Mouse (Mus musculus) left cerebral cortex, adult 9 months (tissue): ENCODE measurements around the gene Slc35e4.
"Not testable (repeated sequence)": the region's sequence is repeated elsewhere in the genome, so short reads cannot be mapped to it uniquely, and the experiment has no call there.

Experiments used
- DNase-seq, 2 experiments: peaks; one replicate each; pipeline ENCODE4 v3.0.0; 2022; ENCODE audit warnings: low spot score in 2 of 2

Gene Slc35e4

GRCm38 (mm10) chr11:3913316-3914108, 952 bp downstream of the Slc35e4 start:
- DNase-seq: peak; percentile 89 to 96

- DNase-seq: no peak
Measured at GRCm38 (mm10) chr11:3912875-3913271, 1.6 kb downstream of the Slc35e4 start.

GRCm38 (mm10) chr11:3912100-3912874, 2.2 kb downstream of the Slc35e4 start:
- no peak for DNase-seq

GRCm38 (mm10) chr11:3911440-3911839, 3.0 kb downstream of the Slc35e4 start:
- DNase-seq: not testable (repeated sequence)

GRCm38 (mm10) chr11:3910513-3911310, 3.8 kb downstream of the Slc35e4 start:
- no peak for DNase-seq

- DNase-seq: no peak
Measured at GRCm38 (mm10) chr11:3909236-3909635, 5.2 kb downstream of the Slc35e4 start.

- no peak for DNase-seq
Measured at GRCm38 (mm10) chr11:3905446-3905845, 9.0 kb downstream of the Slc35e4 start.

- DNase-seq: no peak
Measured at GRCm38 (mm10) chr11:3904673-3905072, 9.8 kb downstream of the Slc35e4 start.

- peak in 1 of 2 experiments; percentile 56 for DNase-seq
Measured at GRCm38 (mm10) chr11:3903046-3903445, 11.4 kb downstream of the Slc35e4 start.

- DNase-seq: no peak
Measured at GRCm38 (mm10) chr11:3902516-3902915, 11.9 kb downstream of the Slc35e4 start.

GRCm38 (mm10) chr11:3900296-3900695, 14.2 kb downstream of the Slc35e4 start:
- DNase-seq: no peak

GRCm38 (mm10) chr11:3895933-3896332, 18.5 kb downstream of the Slc35e4 start:
- DNase-seq: no peak

- DNase-seq: no peak
Measured at GRCm38 (mm10) chr11:3895458-3895857, 19.0 kb downstream of the Slc35e4 start.

GRCm38 (mm10) chr11:3894406-3895281, 19.8 kb downstream of the Slc35e4 start, which contains the start of the genes 4921536K21Rik and Dusp18:
Gene 4921536K21Rik (minus strand): TSS chr11:3895098.
Gene Dusp18 (plus strand): TSS chr11:3895240.
- peak; percentile 92 to 97 for DNase-seq

- no peak for DNase-seq
Measured at GRCm38 (mm10) chr11:3893970-3894369, 20.5 kb downstream of the Slc35e4 start.

GRCm38 (mm10) chr11:3887331-3887730, 27.1 kb downstream of the Slc35e4 start:
- no peak for DNase-seq

GRCm38 (mm10) chr11:3883711-3884110, 30.8 kb downstream of the Slc35e4 start:
- DNase-seq: no peak

- DNase-seq: peak in 1 of 2 experiments; percentile 87
Measured at GRCm38 (mm10) chr11:3879836-3880235, 34.6 kb downstream of the Slc35e4 start.

- DNase-seq: no peak
Measured at GRCm38 (mm10) chr11:3878660-3879059, 35.8 kb downstream of the Slc35e4 start.

GRCm38 (mm10) chr11:3876419-3876818, 38.0 kb downstream of the Slc35e4 start:
- no peak for DNase-seq

GRCm38 (mm10) chr11:3864343-3864742, 50.1 kb downstream of the Slc35e4 start:
- DNase-seq: no peak
